Mouse (Mus musculus): ENCODE data around the gene Ryr2.
A peak's percentile ranks its signal among the peaks of the same experiment; 100 is the strongest.
"Not testable (repeated sequence)": the region's sequence is repeated elsewhere in the genome, so short reads cannot be mapped to it uniquely, and the experiment has no call there.

Ryr2 gene

GRCm38 (mm10) chr13:12106662-12107632, at the start of gene Ryr2:
Gene Ryr2 (minus strand): TSS chr13:12106945.
- DNase-seq (ENCODE audit: extremely low read depth, low read depth), result no peak

GRCm38 (mm10) chr13:12153922-12154321, 47.2 kb upstream of the Ryr2 start:
- no peak for DNase-seq (ENCODE audit: extremely low read depth, low read depth)

GRCm38 (mm10) chr13:12146918-12147507, 40.3 kb upstream of the Ryr2 start:
- DNase-seq (ENCODE audit: extremely low read depth, low read depth), result peak; percentile 12

GRCm38 (mm10) chr13:12146402-12146801, 39.7 kb upstream of the Ryr2 start:
- no peak for DNase-seq (ENCODE audit: extremely low read depth, low read depth)

GRCm38 (mm10) chr13:12143347-12143746, 36.6 kb upstream of the Ryr2 start:
- no peak for DNase-seq (ENCODE audit: extremely low read depth, low read depth)

GRCm38 (mm10) chr13:12136461-12136860, 29.7 kb upstream of the Ryr2 start:
- DNase-seq (ENCODE audit: extremely low read depth, low read depth), result not testable (repeated sequence)

- DNase-seq (ENCODE audit: extremely low read depth, low read depth), result no peak
Measured at GRCm38 (mm10) chr13:12133549-12133948, 26.8 kb upstream of the Ryr2 start.

- DNase-seq (ENCODE audit: extremely low read depth, low read depth), result no peak
Measured at GRCm38 (mm10) chr13:12132160-12132710, 25.5 kb upstream of the Ryr2 start.

- no peak for DNase-seq (ENCODE audit: extremely low read depth, low read depth)
Measured at GRCm38 (mm10) chr13:12129121-12129520, 22.4 kb upstream of the Ryr2 start.

GRCm38 (mm10) chr13:12126099-12126498, 19.4 kb upstream of the Ryr2 start:
- no peak for DNase-seq (ENCODE audit: extremely low read depth, low read depth)

- no peak for DNase-seq (ENCODE audit: extremely low read depth, low read depth)
Measured at GRCm38 (mm10) chr13:12124940-12125540, 18.3 kb upstream of the Ryr2 start.

- DNase-seq (ENCODE audit: extremely low read depth, low read depth), result no peak
Measured at GRCm38 (mm10) chr13:12115551-12115950, 8.8 kb upstream of the Ryr2 start.

GRCm38 (mm10) chr13:12114816-12115215, 8.1 kb upstream of the Ryr2 start:
- DNase-seq (ENCODE audit: extremely low read depth, low read depth), result no peak

GRCm38 (mm10) chr13:12108955-12109354, 2.2 kb upstream of the Ryr2 start:
- DNase-seq (ENCODE audit: extremely low read depth, low read depth), result no peak

- DNase-seq (ENCODE audit: extremely low read depth, low read depth), result no peak
Measured at GRCm38 (mm10) chr13:12105830-12106628, 716 bp downstream of the Ryr2 start.

GRCm38 (mm10) chr13:12105231-12105829, 1.4 kb downstream of the Ryr2 start:
- DNase-seq (ENCODE audit: extremely low read depth, low read depth), result no peak

- no peak for DNase-seq (ENCODE audit: extremely low read depth, low read depth)
Measured at GRCm38 (mm10) chr13:12104318-12104717, 2.4 kb downstream of the Ryr2 start.

GRCm38 (mm10) chr13:12103017-12103416, 3.7 kb downstream of the Ryr2 start:
- no peak for DNase-seq (ENCODE audit: extremely low read depth, low read depth)

- no peak for DNase-seq (ENCODE audit: extremely low read depth, low read depth)
Measured at GRCm38 (mm10) chr13:12099446-12099845, 7.3 kb downstream of the Ryr2 start.

GRCm38 (mm10) chr13:12098981-12099380, 7.8 kb downstream of the Ryr2 start:
- DNase-seq (ENCODE audit: extremely low read depth, low read depth), result no peak
